Mouse (Mus musculus) kidney, adult 2 months (tissue): ENCODE data around the gene Ccnf. TPM values are rescaled to one million over a fixed set of nuclear protein-coding genes. Genes with fewer than 3 reads are reported as not detected.

Experiments
- DNase-seq: peaks from one replicate; pipeline ENCODE4 v3.0.0; 2021
- H3K27ac ChIP-seq: fragments of 200-500 bp; 2 replicates; pipeline ENCODE4 v1.5.1; 2012; ENCODE audit warnings: low read depth, low read length, control low read depth, inconsistent platforms; ENCODE audit not compliant: insufficient read depth
- H3K27me3 ChIP-seq: fragments of 200-500 bp; replicated peaks from 2 replicates; pipeline ENCODE4 v1.6.1; 2012; ENCODE audit warnings: mild to moderate bottlenecking, moderate library complexity, low read length, inconsistent platforms; ENCODE audit not compliant: control insufficient read depth, insufficient read depth
- H3K36me3 ChIP-seq: fragments of 200-500 bp; 2 replicates; pipeline ENCODE4 v1.6.1; 2012; ENCODE audit warnings: mild to moderate bottlenecking, moderate library complexity, low read length, inconsistent platforms; ENCODE audit not compliant: control insufficient read depth, insufficient read depth
- H3K4me1 ChIP-seq: fragments of 200-500 bp; 2 replicates; pipeline ENCODE4 v1.6.1; 2011; ENCODE audit warnings: low read length; ENCODE audit not compliant: control insufficient read depth, insufficient read depth
- H3K4me3 ChIP-seq: fragments of 200-500 bp; 2 replicates; pipeline ENCODE4 v1.5.1; 2011; ENCODE audit warnings: mild to moderate bottlenecking, low read depth, low read length, control low read depth; ENCODE audit not compliant: insufficient read depth
- CTCF ChIP-seq: fragments of 200-500 bp; conservative IDR thresholded peaks from 2 replicates; pipeline ENCODE4 v1.5.1; 2011; ENCODE audit warnings: low read depth, mild to moderate bottlenecking, control low read depth, low read length, moderate library complexity, mixed read lengths; ENCODE audit not compliant: insufficient read depth, insufficient read length
- POLR2A ChIP-seq: fragments of 200-500 bp; IDR thresholded peaks from one replicate; pipeline ENCODE4 v1.6.1; 2011; ENCODE audit warnings: low read depth, low read length, control low read depth
- WGBS: fragments of 180-500 bp; shearing (Covaris S2); methylation state at CpG from one replicate; pipeline ENCODE4 v1.1.7; 2018; 5-methylcytosine and 5-hydroxymethylcytosine counted together
- polyA plus RNA-seq: library from polyadenylated mRNA; depleted of rRNA; stranded (reverse); fragments of >200 nt; gene quantifications from 2 replicates; pipeline ENCODE4 v1.2.3, GENCODE M21; 2012; rRNA removed

Gene Ccnf
- polyA plus RNA-seq = 0.56 and 0.61 TPM in 2 replicates

GRCm38 (mm10) chr17:24251320-24252069 is at the start of gene Ccnf:
TSS of gene Ccnf (minus strand) at chr17:24251484.
- no peaks in the 10 kb centered on the region for H3K36me3 ChIP-seq
- H3K4me3 ChIP-seq = peak within 1 kb of the TSS; percentile 76
- no peaks in the 10 kb centered on the region for H3K27me3 ChIP-seq
- no peaks in the 10 kb centered on the region for H3K4me1 ChIP-seq
- H3K27ac ChIP-seq = no peak within 1 kb of the TSS
- under 1% methylated on average over 48 of the region's 48 CpGs for WGBS
- peak; percentile 99 for DNase-seq
- TF ChIP-seq CTCF = no peak
- no peak for TF ChIP-seq POLR2A

- Histone ChIP-seq H3K27ac (no peak overlapping the region), H3K27me3 (no peaks in the 10 kb centered on the region), H3K4me1 (no peaks in the 10 kb centered on the region), H3K4me3 (no peak overlapping the region), H3K36me3 (no peaks in the 10 kb centered on the region)
- 65% methylated on average over 4 of the region's 4 CpGs for WGBS
- DNase-seq = no peak
- TF ChIP-seq CTCF (no peak), POLR2A (no peak)
Measured at GRCm38 (mm10) chr17:24300651-24301050, 49.4 kb upstream of the Ccnf start.

GRCm38 (mm10) chr17:24289338-24289737 is 38.1 kb upstream of the Ccnf start:
- Histone ChIP-seq H3K36me3 (no peaks in the 10 kb centered on the region), H3K27ac (no peak overlapping the region), H3K4me1 (no peaks in the 10 kb centered on the region), H3K4me3 (no peak overlapping the region), H3K27me3 (no peaks in the 10 kb centered on the region)
- TF ChIP-seq CTCF = no peak
- TF ChIP-seq POLR2A = no peak
- 78% methylated on average over 5 of the region's 5 CpGs for WGBS
- no peak for DNase-seq

- no peaks in the 10 kb centered on the region for H3K4me1 ChIP-seq
- 81% methylated on average over 9 of the region's 9 CpGs for WGBS
- TF ChIP-seq POLR2A (no peak), CTCF (no peak)
- DNase-seq = no peak
- no peaks in the 10 kb centered on the region for H3K27me3 ChIP-seq
- no peak overlapping the region for H3K27ac ChIP-seq
- H3K36me3 ChIP-seq = no peaks in the 10 kb centered on the region
- H3K4me3 ChIP-seq = no peak overlapping the region
Measured at GRCm38 (mm10) chr17:24288477-24288876, 37.2 kb upstream of the Ccnf start.

- no peak overlapping the region for H3K4me3 ChIP-seq
- H3K27me3 ChIP-seq = no peaks in the 10 kb centered on the region
- WGBS = 68% methylated on average over 3 of the region's 3 CpGs
- TF ChIP-seq POLR2A (no peak), CTCF (no peak)
- DNase-seq = no peak
- H3K36me3 ChIP-seq = no peaks in the 10 kb centered on the region
- no peaks in the 10 kb centered on the region for H3K4me1 ChIP-seq
- H3K27ac ChIP-seq = no peak overlapping the region
Measured at GRCm38 (mm10) chr17:24285680-24286079, 34.4 kb upstream of the Ccnf start.

GRCm38 (mm10) chr17:24283266-24283818 is 32.1 kb upstream of the Ccnf start:
- TF ChIP-seq POLR2A = no peak
- no peak for TF ChIP-seq CTCF
- Histone ChIP-seq H3K4me3 (no peak overlapping the region), H3K27ac (no peak overlapping the region), H3K36me3 (no peaks in the 10 kb centered on the region), H3K27me3 (no peaks in the 10 kb centered on the region), H3K4me1 (no peaks in the 10 kb centered on the region)
- DNase-seq = no peak
- 56% methylated on average over 9 of the region's 9 CpGs for WGBS

GRCm38 (mm10) chr17:24282637-24283036 is 31.4 kb upstream of the Ccnf start:
- Histone ChIP-seq H3K27ac (no peak overlapping the region), H3K27me3 (no peaks in the 10 kb centered on the region), H3K4me3 (no peak overlapping the region), H3K36me3 (no peaks in the 10 kb centered on the region), H3K4me1 (no peaks in the 10 kb centered on the region)
- 70% methylated on average over 4 of the region's 4 CpGs for WGBS
- peak; percentile 3 for DNase-seq
- peak; percentile 38; the same call in 1 of the 2 replicates for TF ChIP-seq CTCF
- no peak for TF ChIP-seq POLR2A
